Mouse (Mus musculus) cerebellum, adult 9-11 months (tissue): ENCODE measurements around the gene Eif6.
A peak's percentile ranks its signal among the peaks of the same experiment; 100 is the strongest.

Source experiments
- DNase-seq: peaks from one replicate; pipeline ENCODE4 v3.0.0; 2022

Eif6 gene

DNA sequence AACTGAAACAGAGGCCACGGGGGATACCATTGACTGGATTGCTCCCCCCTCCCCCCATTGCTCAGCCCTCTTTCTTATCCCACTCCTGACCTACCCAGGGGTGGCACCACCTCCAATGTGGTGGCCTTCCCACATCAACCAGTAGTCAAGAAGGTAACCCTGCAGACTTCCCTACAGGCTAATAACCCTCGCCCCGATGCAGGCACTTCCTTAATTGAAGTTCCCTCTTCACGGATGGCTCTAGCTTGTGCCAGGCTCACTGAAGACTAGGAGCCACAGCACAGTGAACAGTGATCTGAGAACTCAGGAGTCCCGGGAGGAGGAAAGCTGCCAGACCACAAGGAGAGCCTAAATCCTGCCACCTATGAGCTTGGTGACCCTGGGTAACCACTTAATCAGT lies 39.8 kb downstream of the Eif6 start:
- no peak for DNase-seq

DNA sequence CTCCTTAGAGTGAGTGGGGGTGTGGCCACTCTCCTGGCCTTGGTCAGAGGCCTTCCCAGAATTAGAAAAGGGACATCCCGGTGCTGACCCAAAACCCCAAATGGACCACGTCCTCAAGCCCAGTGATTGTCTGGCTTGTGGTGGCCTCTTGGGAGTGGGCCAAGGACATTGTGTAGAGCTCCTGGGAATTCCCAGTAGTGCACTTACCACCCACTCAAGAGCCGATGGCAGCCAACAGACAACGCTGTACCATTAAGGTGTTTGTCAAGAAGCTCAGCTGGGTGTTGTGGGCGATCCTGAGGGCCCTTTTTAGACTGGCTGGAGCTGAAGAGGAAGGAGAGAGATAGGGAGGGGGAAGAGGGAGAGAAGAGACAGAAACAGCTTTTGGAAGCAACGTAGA lies 42.2 kb downstream of the Eif6 start:
- peak; percentile 74 for DNase-seq

DNA sequence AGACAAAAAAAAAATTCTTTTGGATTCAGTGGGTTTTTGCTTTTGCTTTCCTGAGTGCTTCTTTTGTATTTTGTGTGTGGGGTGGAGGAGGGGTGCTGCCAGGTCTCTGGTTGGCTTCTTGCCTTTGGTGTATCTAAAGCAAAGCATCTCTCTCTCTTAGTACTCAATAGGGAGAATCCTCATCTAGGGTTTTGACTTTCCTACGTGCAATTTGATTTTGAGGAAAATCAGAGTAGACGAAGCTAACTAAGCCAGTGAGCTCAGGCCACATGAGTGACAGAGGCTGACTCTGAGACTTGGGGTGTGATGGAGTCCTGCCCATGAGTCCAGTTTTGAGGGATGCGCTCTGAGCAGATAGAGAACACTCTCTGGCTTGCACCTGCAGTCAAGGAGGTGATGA lies 47.2 kb downstream of the Eif6 start:
- DNase-seq = no peak

DNA sequence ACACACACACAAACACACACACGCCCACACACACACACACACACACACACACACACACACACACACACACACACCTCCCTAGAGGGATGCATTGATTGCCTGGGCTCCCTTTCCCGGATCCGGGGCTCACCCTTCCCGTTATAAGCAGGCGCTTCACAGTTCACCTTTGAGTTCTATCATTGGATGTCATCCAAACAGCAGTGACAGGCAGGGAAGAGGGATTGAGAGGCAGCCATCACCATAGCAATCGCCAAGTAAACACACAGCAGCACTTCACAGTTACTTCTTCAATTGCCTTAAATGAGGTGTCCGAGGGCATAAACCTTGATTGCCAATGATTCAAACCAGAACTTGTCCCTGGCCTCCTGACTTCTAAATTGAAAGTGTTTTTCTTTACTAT lies 47.7 kb downstream of the Eif6 start:
- DNase-seq = no peak

DNA sequence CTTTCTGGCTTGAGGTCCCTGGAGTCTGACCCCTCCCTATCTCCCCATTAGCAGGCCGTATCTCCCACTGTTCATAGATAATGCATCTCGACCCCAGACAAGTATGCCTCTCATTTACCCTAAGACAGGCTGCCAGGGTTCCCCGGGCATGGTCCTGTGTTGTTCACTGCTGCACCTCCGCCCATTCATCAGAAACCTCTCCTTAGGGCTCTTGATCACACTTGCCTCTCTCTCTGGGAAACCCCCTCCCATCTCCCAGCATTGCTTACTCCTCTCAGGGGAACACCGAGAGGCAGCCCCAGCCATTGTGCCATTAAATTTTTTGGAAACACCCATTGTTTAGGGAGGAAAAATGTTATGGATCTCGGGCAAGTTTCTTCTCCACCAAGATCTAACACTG lies 48.7 kb downstream of the Eif6 start:
- DNase-seq = no peak

DNA sequence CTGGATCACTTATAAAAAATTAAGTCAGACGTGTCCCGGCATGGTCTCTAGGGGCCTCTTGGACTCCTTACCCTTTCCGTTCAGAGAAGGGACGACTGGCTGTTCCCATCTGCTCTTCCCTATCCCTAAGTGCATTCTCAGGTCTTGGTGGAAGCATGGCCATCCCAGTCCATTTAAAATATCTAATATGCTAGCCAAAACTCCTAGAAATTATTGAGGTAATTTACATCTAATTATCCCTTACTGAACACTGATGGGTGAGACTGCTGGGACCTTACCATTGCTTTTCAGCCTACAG lies 49.1 kb downstream of the Eif6 start:
- no peak for DNase-seq

DNA sequence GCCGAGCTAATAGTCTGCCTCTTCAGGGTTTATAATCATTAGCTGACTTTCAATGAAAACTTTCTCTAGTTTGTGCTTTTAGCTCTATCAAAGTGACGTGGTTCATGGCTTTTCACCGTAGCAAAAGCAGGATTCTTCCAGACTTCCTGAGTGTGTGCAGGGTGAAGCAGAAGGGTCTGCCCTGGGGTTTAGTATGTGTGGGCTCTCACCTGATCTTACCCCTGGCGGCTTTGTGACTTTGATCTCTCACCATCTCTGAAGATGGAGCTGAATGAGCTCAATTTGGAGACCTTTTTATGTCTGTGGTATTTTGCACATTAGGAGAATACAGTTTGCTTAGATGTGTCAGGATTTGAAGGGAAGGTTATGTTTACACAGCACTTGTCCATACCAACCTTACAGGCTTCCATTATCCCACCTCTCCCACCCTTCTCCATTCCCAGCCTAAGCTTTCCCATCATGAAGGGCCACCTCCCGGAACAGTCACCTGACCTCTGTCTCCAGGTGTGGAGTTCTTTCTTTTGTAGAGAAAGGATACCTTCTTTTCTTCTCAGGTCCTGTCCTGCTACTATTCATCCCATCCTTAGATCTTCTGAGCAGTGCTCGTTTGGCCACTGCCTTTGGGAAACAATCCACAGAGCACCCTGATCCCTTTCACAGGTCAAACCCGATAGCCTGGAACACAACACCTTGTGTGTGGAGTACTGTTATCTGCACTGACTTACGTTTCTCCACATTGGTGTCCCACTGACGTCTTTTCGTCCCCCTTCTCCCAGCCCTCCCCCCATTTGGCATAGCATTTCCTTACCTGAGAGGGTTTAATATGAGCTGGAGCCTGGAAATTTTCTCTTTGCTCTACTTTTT lies 49.7 kb downstream of the Eif6 start:
- DNase-seq = peak; percentile 36

DNA sequence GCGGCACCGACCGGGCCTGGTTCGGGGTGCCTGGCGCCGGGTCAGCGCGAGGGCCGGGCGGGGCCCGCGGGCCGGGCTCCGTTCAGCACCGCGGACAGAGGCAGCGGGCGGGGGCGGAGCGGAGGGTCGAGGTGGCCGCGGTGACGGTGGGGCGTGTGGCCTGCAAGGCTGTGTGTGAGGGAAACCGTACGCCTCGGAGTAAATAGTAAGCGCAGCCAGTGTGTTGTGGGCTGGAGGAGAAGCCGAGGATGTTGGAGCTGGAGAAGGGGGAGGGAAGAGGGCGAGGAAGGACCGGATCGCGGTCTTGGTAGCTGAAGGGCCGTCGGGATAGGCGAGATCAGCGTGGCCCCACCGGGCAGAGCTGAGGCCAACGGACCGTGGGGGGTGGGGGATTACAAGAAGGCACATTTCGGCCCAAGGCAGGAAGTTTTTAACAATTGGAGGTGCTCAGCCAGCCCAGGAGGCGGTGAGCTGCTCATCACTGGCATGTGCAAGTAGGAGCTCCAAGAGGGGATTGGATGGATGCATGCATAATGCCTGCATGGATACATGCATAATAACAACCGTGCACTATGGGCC lies 51.0 kb downstream of the Eif6 start:
- DNase-seq = peak; percentile 88

DNA sequence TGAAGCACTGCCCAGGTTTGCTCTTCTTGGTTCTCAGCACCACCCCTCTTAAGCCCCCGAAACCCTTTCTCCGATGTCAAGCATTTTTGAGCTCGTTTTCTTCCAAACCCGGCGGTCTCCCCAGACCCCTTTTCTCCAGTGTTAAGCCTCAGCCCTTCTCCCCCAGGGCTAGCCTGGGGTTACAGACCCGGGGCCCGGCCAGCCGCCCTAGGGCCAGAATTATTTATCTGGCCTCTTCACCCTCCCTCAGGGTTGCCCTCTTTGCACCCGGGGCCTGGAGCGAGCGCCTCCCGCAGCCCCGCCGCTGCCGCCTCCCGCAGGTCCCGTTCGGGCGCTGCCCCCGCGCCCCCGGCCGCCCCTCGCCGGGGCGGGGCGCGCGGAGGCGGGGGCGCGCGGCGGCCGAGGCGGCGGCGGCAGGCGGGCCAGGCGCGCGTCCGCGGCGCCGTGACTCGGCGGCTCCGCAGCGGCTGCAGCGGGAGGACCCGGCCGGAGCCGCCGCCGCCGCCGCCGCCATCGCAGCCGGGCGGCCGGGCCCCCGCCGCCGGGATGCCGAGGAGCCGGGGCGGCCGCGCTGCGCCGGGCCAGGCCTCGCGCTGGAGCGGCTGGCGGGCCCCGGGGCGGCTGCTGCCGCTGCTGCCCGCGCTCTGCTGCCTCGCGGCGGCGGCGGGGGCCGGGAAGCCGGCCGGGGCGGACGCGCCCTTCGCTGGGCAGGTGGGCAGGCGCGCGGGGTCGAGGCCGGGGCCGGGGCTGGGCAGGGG lies 51.6 kb downstream of the Eif6 start, which contains the start of gene Mmp24:
Gene Mmp24 (plus strand): TSS at position 416 of the 758 bp plus-strand sequence.
- no peak for DNase-seq

DNA sequence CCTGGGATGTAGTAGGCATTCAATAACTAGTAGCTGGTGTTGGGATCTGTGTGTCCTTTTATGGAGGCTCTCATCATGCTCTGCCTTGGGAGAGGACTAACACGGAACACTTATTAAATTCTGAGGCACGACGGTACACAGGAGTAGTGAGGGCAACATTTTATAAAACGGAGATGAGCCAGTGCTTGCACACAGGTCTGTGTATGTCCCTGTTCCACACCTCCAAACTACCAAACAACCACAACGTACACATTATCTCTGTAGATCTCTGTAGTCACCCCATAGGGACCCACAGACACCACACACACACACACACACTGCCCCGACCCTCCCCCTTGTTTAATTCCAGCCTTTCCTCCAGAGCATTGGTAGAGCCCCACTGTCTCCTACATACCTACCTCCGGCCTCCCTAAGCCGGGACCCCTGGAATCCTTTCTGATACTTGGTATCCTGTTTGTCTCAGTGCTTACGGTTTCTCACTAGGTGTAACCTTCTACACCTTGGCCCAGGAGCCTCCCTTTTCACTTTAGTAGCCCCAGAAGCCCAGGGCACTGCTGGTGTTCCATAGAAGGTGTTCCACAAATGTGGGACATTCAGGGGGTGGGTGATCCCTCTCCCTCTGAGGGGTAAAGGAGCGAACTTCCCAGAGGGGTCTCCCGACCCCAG lies 52.3 kb downstream of the Eif6 start:
- peak; percentile 66 for DNase-seq

DNA sequence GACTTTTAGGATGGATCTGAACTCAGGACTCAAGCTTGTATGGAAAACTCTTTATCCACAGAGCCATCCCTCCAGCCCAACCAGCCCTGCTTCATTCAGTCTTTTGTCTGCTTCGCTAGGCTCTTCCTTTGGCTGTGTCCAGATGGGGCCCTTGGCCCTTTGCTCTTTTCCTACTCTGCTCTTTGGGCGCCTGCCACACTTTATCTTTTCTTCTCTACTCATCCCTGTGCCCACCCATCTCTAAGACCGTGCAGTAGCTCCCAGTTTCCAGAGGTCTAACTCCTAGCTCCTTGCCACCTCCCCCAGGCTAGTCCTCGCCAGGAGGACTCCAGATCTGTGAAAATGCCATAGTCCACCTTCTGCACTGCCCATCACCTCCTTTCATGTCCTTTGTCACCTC lies 53.1 kb downstream of the Eif6 start:
- DNase-seq = peak; percentile 60
